Mouse (Mus musculus) lung, postnatal 0 days (tissue): ENCODE measurements around the gene Pnpla7.

Experiments
- CTCF ChIP-seq: IDR thresholded peaks from 2 replicates; pipeline ENCODE4 v1.5.1; 2016; ENCODE audit warnings: antibody characterized with exemption, mild to moderate bottlenecking
- EP300 ChIP-seq: IDR thresholded peaks from 2 replicates; pipeline ENCODE4 v1.6.1; 2016; ENCODE audit warnings: antibody characterized with exemption, mild to moderate bottlenecking, control low read depth

- TF ChIP-seq CTCF: no peak
- TF ChIP-seq EP300: no peak
These were observed 79.2 kb downstream of the Pnpla7 start for GRCm38 (mm10) chr2:25055068-25055405.
